Mouse (Mus musculus): ENCODE results near the gene Ube2f. TPM values are rescaled to one million over a fixed set of nuclear protein-coding genes. Genes with fewer than 3 reads are reported as not detected.

The Ube2f gene
- polyA plus RNA-seq, 1 experiment from 2014 or later = 67.7 TPM

DNA sequence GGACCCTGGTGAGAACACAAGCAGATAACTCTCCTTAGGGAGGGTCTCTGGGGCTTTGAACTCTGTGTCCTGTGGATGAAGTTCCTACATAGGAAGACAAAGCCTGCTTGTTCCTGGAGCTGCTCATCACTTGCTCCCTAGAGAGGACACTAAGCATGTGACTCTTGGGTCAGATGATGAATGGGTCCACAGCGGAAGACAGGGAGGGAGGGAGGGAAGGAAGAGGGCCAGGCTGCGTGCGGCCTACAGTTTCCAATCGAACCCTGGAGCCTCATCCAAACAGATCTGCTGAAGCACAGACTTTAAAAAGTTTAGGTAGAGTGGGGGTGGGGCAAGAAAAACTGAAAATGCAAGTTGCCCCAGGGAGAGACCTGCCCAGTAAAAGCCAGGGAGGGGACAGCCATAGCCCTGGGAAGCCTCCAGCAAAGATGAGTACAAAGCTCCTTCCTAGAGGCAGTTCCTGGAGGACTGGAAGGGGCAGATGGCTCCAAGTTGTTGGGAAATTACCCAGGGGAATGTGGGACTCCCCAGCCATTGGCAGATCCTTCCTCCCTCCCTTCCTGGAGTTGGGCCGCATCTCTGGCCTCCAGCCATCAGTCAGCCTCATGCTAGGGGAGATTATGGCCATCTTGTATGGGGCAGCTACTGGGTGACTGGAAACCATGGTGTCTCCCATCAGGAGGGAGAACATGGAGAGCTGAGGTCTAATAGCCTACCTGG, 49.8 kb downstream of the Ube2f start:
- 84% methylated on average over 4 of the region's 5 CpGs for WGBS
- H3K36me3 ChIP-seq (ENCODE audit: control insufficient read depth, insufficient read depth) = no peaks in the 10 kb centered on the region
- H3K9ac ChIP-seq (replicated peaks; ENCODE audit: low read depth, low read length) = no peak overlapping the region
- no peaks in the 10 kb centered on the region for H3K27me3 ChIP-seq (replicated peaks; ENCODE audit: control insufficient read depth, insufficient read depth, low read length)
- no peaks in the 10 kb centered on the region for H3K9me3 ChIP-seq (ENCODE audit: control insufficient read depth, low read length)
- ATAC-seq = no peak
- no peak overlapping the region for H3K4me3 ChIP-seq (replicated peaks; ENCODE audit: low read length)
- no peak overlapping the region for H3K4me2 ChIP-seq (ENCODE audit: low read length)
- no peak overlapping the region for H3K27ac ChIP-seq (ENCODE audit: low read length)
- H3K4me1 ChIP-seq (replicated peaks; ENCODE audit: control insufficient read depth, insufficient read depth, low read length) = peaks cover 10% of the 10 kb centered on the region

GRCm38 (mm10) chr1:91301206-91301920, 51.3 kb downstream of the Ube2f start:
- H3K27ac ChIP-seq (ENCODE audit: low read length) = no peak overlapping the region
- no peaks in the 10 kb centered on the region for H3K9me3 ChIP-seq (ENCODE audit: control insufficient read depth, low read length)
- no peak overlapping the region for H3K9ac ChIP-seq (replicated peaks; ENCODE audit: low read depth, low read length)
- ATAC-seq = no peak
- H3K4me2 ChIP-seq (ENCODE audit: low read length) = no peak overlapping the region
- no peaks in the 10 kb centered on the region for H3K27me3 ChIP-seq (replicated peaks; ENCODE audit: control insufficient read depth, insufficient read depth, low read length)
- peaks cover 10% of the 10 kb centered on the region for H3K4me1 ChIP-seq (replicated peaks; ENCODE audit: control insufficient read depth, insufficient read depth, low read length)
- WGBS = 92% methylated on average over 3 of the region's 3 CpGs
- H3K4me3 ChIP-seq (replicated peaks; ENCODE audit: low read length) = no peak overlapping the region
- H3K36me3 ChIP-seq (ENCODE audit: control insufficient read depth, insufficient read depth) = 0 out of 2 replicates have a peak, but pooled peaks cover 2% of the 10 kb centered on the region

DNA sequence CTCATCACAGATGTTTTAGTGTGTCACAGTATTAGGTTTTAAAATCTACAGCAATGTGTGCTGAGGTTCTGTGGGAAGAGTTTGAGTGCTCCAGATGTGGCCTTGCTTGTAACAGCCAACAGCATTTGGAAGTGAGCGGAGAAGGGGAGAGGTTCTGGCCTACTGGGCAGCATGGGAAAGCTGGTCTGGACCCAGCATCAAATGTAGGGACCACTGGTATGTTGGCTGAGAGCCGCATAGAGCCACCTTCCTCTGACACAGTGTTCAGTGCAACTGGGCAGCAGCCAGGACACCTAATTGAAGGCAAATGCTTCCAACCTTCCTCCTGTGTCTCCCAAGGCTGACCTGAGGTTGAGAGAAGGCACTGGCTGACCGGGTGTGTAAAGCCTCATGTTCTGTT, 51.9 kb downstream of the Ube2f start:
- Histone ChIP-seq H3K9me3 (ENCODE audit: control insufficient read depth, low read length) (no peaks in the 10 kb centered on the region), H3K27ac (ENCODE audit: low read length) (no peak overlapping the region), H3K9ac (replicated peaks; ENCODE audit: low read depth, low read length) (no peak overlapping the region), H3K4me3 (replicated peaks; ENCODE audit: low read length) (no peak overlapping the region), H3K4me1 (replicated peaks; ENCODE audit: control insufficient read depth, insufficient read depth, low read length) (peaks cover 10% of the 10 kb centered on the region), H3K27me3 (replicated peaks; ENCODE audit: control insufficient read depth, insufficient read depth, low read length) (no peaks in the 10 kb centered on the region), H3K36me3 (ENCODE audit: control insufficient read depth, insufficient read depth) (0 out of 2 replicates have a peak, but pooled peaks cover 2% of the 10 kb centered on the region), H3K4me2 (ENCODE audit: low read length) (no peak overlapping the region)
- ATAC-seq = no peak
- 90% methylated on average over 3 of the region's 3 CpGs for WGBS

DNA sequence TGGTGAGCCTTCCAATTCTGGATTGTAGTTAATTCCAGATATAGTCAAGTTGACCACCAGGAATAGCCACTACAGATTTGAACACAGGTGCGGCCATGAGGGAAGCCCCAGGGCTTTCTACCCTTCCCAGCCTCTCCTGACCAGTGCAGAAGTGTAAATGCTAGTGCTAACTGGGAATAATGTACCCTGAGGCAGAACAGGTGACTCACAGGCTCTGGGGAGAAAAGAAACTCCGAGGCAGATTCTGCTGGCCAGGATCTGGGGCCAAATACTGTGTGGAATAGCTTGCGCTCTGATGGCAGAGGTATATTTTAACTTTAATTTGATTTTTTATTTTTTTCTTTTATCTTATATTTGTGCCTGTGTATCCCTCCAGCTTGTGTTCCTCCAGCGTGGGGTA, 54.5 kb downstream of the Ube2f start:
- WGBS = 93% methylated on average over 4 of the region's 4 CpGs
- Histone ChIP-seq H3K27me3 (replicated peaks; ENCODE audit: control insufficient read depth, insufficient read depth, low read length) (no peaks in the 10 kb centered on the region), H3K9ac (replicated peaks; ENCODE audit: low read depth, low read length) (no peak overlapping the region), H3K36me3 (ENCODE audit: control insufficient read depth, insufficient read depth) (0 out of 2 replicates have a peak, but pooled peaks cover 2% of the 10 kb centered on the region), H3K27ac (ENCODE audit: low read length) (no peak overlapping the region), H3K4me1 (replicated peaks; ENCODE audit: control insufficient read depth, insufficient read depth, low read length) (no peaks in the 10 kb centered on the region), H3K9me3 (ENCODE audit: control insufficient read depth, low read length) (no peaks in the 10 kb centered on the region), H3K4me3 (replicated peaks; ENCODE audit: low read length) (no peak overlapping the region), H3K4me2 (ENCODE audit: low read length) (no peak overlapping the region)
- ATAC-seq = no peak

DNA sequence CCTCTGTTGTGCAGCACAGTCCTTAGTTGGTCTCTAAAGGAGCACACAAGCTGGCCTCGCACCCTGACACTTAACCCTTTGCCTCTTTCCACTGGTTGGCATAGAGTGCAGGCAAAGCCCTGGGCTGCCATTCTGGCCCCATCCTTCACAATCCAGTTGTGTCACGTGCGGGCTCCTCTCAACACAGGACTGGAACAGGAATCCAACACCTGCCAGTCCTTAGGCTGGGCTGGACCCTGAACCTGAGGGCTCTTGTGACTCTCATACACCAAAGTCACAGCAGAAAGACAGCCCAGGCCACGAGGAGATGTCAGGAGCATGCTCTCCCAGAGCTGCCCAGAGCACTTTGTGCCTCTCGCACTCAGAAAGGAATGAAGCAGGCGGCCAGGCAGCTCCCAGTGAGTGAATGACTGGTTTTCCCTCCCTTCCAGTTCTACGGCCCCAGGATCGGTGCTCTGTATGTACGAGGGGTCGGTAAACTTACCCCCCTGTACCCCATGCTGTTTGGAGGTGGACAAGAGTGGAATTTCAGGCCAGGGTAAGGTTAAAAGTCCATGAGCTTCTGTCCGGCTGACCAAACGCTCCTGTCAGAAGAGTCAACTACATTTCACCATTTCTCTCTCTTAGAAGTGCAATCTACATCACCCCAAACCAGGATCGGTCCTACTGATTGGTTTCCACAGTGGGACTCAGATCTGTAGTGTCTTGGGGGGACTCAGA, 59.4 kb downstream of the Ube2f start:
- ATAC-seq = no peak
- 93% methylated on average over 13 of the region's 13 CpGs for WGBS

GRCm38 (mm10) chr1:91312273-91312672, 62.2 kb downstream of the Ube2f start:
- 92% methylated on average over 4 of the region's 4 CpGs for WGBS

More for the DNA sequence above, 59.4 kb downstream of the Ube2f start:
- no peaks in the 10 kb centered on the region for H3K27me3 ChIP-seq (replicated peaks; ENCODE audit: control insufficient read depth, insufficient read depth, low read length)
- H3K4me2 ChIP-seq (ENCODE audit: low read length) = no peak overlapping the region
- 0 out of 2 replicates have a peak, but pooled peaks cover 5% of the 10 kb centered on the region for H3K36me3 ChIP-seq (ENCODE audit: control insufficient read depth, insufficient read depth)
- no peak overlapping the region for H3K9ac ChIP-seq (replicated peaks; ENCODE audit: low read depth, low read length)
- no peaks in the 10 kb centered on the region for H3K9me3 ChIP-seq (ENCODE audit: control insufficient read depth, low read length)
- H3K27ac ChIP-seq (ENCODE audit: low read length) = no peak overlapping the region
- 0 out of 2 replicates have a peak, but pooled peaks cover 3% of the 10 kb centered on the region for H3K4me1 ChIP-seq (replicated peaks; ENCODE audit: control insufficient read depth, insufficient read depth, low read length)
- no peak overlapping the region for H3K4me3 ChIP-seq (replicated peaks; ENCODE audit: low read length)

GRCm38 (mm10) chr1:91313251-91313650, 63.1 kb downstream of the Ube2f start:
- Histone ChIP-seq H3K27me3 (replicated peaks; ENCODE audit: control insufficient read depth, insufficient read depth, low read length) (no peaks in the 10 kb centered on the region), H3K9me3 (ENCODE audit: control insufficient read depth, low read length) (no peaks in the 10 kb centered on the region), H3K27ac (ENCODE audit: low read length) (no peak overlapping the region), H3K4me3 (replicated peaks; ENCODE audit: low read length) (no peak overlapping the region), H3K9ac (replicated peaks; ENCODE audit: low read depth, low read length) (no peak overlapping the region), H3K36me3 (ENCODE audit: control insufficient read depth, insufficient read depth) (0 out of 2 replicates have a peak, but pooled peaks cover 3% of the 10 kb centered on the region), H3K4me1 (replicated peaks; ENCODE audit: control insufficient read depth, insufficient read depth, low read length) (0 out of 2 replicates have a peak, but pooled peaks cover 3% of the 10 kb centered on the region), H3K4me2 (ENCODE audit: low read length) (no peak overlapping the region)
- no peak; the same call in 1 of the 2 replicates for ATAC-seq
- 30% methylated on average over 5 of the region's 5 CpGs for WGBS

More at GRCm38 (mm10) chr1:91312273-91312672, 62.2 kb downstream of the Ube2f start:
- no peak for ATAC-seq
- H3K9ac ChIP-seq (replicated peaks; ENCODE audit: low read depth, low read length) = no peak overlapping the region
- no peaks in the 10 kb centered on the region for H3K27me3 ChIP-seq (replicated peaks; ENCODE audit: control insufficient read depth, insufficient read depth, low read length)
- no peak overlapping the region for H3K4me2 ChIP-seq (ENCODE audit: low read length)
- no peaks in the 10 kb centered on the region for H3K9me3 ChIP-seq (ENCODE audit: control insufficient read depth, low read length)
- no peak overlapping the region for H3K4me3 ChIP-seq (replicated peaks; ENCODE audit: low read length)
- H3K36me3 ChIP-seq (ENCODE audit: control insufficient read depth, insufficient read depth) = 0 out of 2 replicates have a peak, but pooled peaks cover 3% of the 10 kb centered on the region
- no peak overlapping the region for H3K27ac ChIP-seq (ENCODE audit: low read length)
- 0 out of 2 replicates have a peak, but pooled peaks cover 3% of the 10 kb centered on the region for H3K4me1 ChIP-seq (replicated peaks; ENCODE audit: control insufficient read depth, insufficient read depth, low read length)

DNA sequence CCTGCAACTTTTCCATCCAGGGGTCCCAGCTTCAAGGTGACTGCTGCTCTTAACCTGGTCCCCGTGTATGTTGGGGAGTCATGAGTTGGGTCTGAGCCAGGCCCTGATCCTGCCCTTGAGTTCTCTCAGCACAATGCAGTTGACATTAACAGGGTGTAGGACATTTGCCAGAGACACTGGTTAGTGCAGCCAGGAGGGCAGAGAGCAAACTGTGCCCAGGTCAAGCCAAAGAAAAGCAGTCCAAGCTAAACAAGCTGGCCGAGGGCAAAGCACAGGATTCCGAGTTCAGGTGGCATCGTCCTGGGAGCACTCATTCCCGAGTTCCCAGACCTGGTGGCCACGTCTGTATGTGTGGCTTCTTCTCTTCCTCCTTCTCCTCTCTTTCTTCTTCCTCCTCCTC, 67.6 kb downstream of the Ube2f start:
- Histone ChIP-seq H3K27me3 (replicated peaks; ENCODE audit: control insufficient read depth, insufficient read depth, low read length) (no peaks in the 10 kb centered on the region), H3K27ac (ENCODE audit: low read length) (no peak overlapping the region), H3K36me3 (ENCODE audit: control insufficient read depth, insufficient read depth) (no peaks in the 10 kb centered on the region), H3K4me2 (ENCODE audit: low read length) (no peak overlapping the region), H3K4me1 (replicated peaks; ENCODE audit: control insufficient read depth, insufficient read depth, low read length) (0 out of 2 replicates have a peak, but pooled peaks cover 3% of the 10 kb centered on the region), H3K9ac (replicated peaks; ENCODE audit: low read depth, low read length) (no peak overlapping the region), H3K4me3 (replicated peaks; ENCODE audit: low read length) (no peak overlapping the region), H3K9me3 (ENCODE audit: control insufficient read depth, low read length) (no peaks in the 10 kb centered on the region)
- no peak for ATAC-seq
- 89% methylated on average over 6 of the region's 6 CpGs for WGBS
